Mouse (Mus musculus) skeletal muscle tissue, adult 2 months (tissue): ENCODE measurements at regions not wholly inside any gene's neighbourhood (a gene's known extent, or its start where the extent isn't known, plus 50 kb on each side); places are given as distances from the start of the nearest gene placed in this dataset.

Experiments used
- DNase-seq: peaks from one replicate; pipeline ENCODE4 v3.0.0-alpha.2; 2012; ENCODE audit warnings: low read depth, low spot score

DNA sequence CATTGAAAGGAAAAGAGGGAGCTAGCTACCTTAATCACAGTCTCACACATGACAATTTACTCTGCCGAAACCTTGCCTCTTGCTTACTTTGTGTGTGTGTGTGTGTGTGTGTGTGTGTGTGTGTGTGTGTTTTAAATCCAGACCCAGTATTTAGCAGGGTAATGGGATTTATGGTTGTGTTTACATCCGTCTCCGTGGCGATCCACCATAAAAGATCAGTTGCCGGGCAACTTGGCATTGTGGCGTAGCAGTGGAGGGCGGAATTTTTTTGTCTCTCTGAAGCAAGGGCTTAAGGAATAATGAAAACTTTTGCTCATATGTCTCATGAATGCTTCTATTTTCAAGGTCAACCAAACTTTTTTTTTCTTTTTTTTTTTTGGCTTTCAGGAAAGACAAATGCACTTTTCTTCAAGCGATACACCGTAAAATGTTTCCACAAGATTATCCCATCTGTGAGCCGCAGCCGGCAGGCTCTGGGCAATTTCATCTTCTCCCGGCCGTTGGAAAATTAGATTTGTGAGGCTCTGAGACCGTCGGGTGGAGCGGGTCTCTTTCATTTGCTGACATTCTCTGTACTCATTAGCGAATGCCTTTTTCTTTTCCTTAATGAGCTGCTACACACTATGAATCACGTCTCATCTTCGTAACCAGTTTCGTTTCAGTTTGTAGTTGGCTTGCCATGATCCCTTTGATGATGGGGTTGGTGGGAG, 53.9 kb upstream of the Ptch1 start:
- DNase-seq, result no peak

DNA sequence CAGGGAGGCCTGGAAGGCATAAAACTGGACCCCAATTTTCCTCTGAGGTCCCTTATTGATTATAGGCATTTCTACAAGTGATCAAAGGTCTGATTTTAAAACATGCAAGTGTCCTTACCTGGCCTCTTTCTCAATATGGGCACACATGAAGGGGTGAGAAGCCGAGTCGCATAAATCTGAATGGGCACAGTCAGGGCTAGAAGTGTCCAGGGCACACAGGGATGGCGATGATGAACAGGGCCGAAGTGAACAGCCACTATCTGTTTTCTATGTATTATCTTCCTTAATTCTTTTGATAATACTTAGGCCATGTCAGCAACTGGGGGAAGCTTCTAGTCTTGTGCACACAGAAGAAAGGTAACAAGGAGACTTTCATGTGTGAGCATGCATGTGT, 54.5 kb upstream of the Ptch1 start:
- DNase-seq, result no peak

- no peak for DNase-seq
These were observed 58.5 kb upstream of the Ptch1 start for GRCm38 (mm10) chr13:63631771-63632347.

DNA sequence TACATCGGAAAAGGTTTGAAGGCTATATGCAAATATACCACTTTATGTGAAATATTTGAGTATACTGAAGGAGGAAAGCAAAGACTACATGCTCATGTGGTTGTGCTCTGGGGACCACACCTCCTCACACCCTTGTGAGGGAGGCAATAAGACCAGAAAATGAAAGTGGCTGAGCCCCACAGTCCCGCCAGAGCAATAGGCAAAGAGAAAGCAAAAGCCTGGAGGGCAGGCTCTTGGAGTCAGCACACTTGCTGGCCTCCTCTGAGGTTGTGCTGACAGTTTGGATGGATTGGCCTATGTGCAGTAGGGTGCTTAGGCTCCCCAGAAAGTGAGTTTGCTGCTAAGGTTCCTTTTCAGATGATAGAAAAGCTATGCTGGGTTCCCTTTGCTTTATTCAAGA, 60.9 kb upstream of the Ptch1 start:
- DNase-seq, result no peak

- no peak for DNase-seq
These were observed 68.3 kb upstream of the Ptch1 start for GRCm38 (mm10) chr13:63641649-63642226.

DNA sequence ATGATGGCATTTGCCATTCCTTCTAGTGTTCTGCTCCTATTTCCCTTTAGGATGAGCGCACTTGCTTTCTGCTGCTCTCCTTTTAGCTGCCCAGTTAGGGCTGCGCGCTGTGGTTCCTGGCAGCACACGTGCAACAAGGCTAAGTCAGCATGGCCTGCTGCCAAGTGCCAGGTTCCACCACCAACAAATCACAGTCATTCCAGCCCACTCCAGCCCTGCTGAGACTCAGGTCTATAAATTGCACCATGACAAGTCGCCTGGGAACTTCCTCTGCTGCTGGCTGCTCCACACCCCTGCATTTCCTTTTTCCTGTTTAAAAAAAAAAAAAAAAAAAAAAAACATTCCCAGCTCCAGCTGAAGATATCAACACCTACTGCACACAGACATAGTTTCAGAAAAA, 69.2 kb upstream of the Ptch1 start:
- peak; percentile 75 for DNase-seq

GRCm38 (mm10) chr13:63643394-63643793, 70.0 kb upstream of the Ptch1 start:
- DNase-seq, result peak; percentile 18

- DNase-seq, result no peak
These were observed 70.9 kb upstream of the Ptch1 start for GRCm38 (mm10) chr13:63644308-63644707.

DNA sequence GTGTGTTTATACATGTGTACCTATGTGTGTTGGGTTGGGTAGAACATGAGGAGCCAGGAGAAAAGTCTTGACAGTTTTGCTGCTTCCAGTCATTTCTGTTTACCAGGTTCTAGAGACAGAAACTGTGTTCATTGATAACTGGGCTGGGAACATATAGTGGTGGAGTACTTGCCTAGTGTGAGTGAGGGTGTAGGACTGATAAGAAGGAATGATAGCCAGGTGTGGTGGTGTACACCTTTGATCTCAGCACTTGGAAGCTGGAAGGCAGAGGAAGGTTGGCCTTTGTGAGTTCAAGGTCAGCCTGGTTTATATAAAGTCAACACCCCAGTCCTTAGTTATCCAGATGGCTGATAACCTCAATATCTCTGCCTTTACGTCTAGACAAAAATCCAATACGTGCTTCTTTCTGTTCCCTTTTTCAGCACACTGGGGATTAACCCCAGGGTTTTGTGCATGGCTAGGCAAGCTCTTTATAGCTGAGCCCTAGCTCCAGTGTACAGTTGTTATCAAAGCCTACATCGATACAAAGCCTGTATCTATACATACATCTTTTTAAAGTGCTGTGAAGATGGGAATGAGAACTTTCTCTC, 75.8 kb upstream of the Ptch1 start:
- no peak for DNase-seq

GRCm38 (mm10) chr13:63654514-63654913, 81.1 kb upstream of the Ptch1 start:
- no peak for DNase-seq

GRCm38 (mm10) chr13:63657115-63657514, 83.7 kb upstream of the Ptch1 start:
- DNase-seq, result no peak

GRCm38 (mm10) chr13:63659412-63659811, 86.0 kb upstream of the Ptch1 start:
- no peak for DNase-seq

DNA sequence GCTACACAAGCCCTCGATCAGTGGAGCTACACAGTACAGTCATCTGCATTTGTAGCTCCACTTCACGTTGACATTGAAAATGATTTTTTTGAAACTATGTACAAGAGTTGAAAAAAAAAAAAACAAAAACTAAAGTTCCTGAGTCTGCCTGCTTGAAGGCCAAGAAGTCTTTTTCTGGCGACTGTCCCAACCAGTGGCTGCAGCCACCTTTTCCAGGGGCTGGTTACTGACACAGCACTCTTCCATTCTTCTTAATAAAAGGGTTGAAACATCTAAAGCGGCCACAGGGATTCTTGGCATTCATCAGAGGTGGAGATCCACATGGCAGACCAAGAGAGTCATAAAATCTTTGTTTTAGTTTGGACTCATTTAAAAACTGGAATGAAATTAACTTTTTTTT, 87.0 kb upstream of the Ptch1 start:
- no peak for DNase-seq

DNA sequence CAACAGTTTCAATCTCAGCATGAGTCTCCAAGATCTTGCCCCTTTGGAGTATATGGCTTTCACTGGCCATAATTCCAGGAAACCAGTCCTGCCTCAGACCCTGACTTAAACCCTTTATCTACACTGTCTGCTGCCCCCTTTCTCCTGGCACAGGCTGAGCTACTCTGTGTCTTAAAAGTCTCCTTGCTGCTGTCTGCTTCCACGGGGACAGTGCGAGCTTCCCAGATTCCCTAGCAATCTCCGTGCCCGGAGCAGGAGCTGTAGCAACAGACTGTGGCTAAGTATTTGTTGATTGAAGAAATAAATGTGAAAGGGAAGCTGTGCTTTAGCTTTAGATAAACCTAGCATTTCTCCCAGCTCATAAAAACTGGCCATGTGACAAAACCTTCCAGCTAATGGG, 95.2 kb upstream of the Ptch1 start:
- no peak for DNase-seq

DNA sequence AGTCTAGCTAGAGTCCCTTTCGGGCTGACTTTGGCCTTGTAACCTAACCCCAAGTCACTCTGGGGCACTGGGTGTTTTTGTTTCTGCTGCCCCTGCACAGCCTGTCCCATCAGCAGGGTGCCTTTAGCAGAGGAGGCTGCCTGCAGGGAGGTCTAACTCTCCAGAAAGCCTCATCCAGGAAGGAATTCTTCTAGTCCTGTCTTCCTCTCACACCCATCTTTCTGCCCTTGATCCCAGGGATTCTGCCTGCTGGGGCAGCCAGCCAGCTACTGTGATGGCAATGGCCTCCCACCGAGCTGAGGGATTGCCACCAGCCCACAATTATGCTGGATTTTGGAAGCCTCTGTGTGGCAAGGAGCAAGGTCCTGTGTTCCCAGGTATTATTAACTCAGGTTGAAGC, 95.6 kb upstream of the Ptch1 start:
- DNase-seq, result no peak

- no peak for DNase-seq
These were observed 99.0 kb upstream of the Ptch1 start for GRCm38 (mm10) chr13:63672425-63672824.

GRCm38 (mm10) chr13:63677696-63678095, 104.3 kb upstream of the Ptch1 start:
- no peak for DNase-seq

DNA sequence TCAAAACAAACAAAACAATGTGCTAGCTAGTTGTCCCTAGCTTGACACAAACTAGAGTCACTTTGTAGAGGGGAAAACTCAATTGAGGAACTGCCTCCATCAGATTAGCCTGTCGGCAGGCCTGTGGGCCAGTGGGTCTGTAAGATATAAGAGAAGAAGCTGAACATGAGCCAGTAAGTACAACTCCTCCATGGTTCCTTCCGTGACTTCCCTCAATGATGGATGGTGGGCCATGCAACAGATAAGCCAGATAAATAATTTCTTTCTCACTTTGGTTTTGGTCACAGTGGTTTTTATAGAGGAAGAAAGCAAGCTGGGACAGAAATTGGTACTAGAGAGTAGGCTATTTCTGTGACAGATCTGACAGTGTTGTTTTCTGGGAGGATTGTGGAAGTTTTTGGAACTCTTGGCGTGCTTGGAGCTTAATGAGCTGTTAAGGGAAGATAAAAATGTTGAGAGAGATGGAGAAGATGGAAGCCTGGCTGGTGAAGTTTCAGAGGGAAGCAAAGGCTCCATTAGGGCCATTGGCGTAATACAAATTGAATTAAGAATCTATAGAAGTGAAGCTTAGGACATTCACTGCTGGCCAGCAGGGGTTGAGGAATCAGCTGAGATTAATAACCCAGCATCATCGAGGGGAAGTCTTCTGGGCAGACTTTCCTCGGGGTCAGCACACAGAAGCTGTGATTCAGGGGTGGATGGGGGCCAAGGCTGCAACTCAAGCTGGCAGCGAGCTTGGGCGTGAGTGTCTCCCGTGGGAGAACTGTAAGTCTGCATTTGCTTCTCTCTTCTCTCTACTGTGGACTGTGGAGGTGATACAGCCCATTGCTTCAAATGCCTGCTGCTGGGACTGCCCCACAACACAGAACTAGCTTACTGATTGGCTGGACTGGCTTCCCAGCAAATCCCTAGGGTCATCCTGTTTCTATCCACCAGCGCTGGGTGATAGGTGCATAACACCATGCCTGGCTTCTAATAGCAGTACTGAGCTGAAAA, 105.2 kb upstream of the Ptch1 start:
- DNase-seq, result no peak

DNA sequence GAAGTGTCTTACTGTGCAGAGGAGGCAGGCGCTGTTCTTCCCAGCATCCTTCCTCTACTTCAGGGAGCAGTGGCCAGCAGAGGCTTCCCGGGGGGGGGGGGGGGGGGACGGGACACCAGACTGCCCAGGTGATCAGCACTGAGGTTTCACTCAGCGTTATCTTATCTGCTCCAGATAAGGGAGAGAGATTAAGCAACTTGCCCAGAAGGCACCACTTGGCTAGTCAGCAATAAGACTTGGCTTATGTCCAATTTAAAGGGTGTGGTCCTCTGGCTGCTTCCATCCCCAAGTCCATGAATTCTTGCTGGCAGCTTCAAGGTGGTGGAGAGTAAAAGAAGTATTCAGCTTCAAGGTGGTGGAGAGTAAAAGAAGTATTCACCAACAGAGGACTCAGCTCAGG, 108.9 kb upstream of the Ptch1 start:
- DNase-seq, result no peak

DNA sequence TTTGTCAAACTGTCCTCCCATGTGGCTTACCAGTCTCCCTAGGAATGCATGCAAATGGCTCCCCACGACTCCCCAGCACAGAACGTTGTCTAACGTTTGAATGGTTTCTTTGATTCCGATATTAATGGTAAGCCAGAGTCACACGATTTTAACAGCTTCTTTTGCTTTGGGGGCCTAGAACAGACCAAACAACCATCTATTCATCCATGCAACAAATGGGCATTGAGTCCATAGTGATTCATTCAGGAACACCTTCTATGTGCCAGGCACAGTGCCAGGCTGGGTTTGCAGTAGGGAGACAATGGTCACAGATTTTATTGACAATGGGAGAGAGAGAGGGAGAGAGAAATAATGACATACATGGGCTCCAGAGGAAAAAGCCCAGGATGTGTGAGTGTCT, 118.6 kb upstream of the Ptch1 start:
- no peak for DNase-seq

GRCm38 (mm10) chr13:63693636-63694035, 120.2 kb upstream of the Ptch1 start:
- DNase-seq, result no peak

GRCm38 (mm10) chr13:63696399-63696798, 118.6 kb upstream of the Ercc6l2 start:
- DNase-seq, result peak; percentile 34
